Mouse (Mus musculus) myocyte (in vitro differentiated cells): Measurements from ENCODE around the gene Edem3. TPM values are rescaled to one million over a fixed set of nuclear protein-coding genes. Genes with fewer than 3 reads are reported as not detected.

Experiments
- H3K27me3 ChIP-seq: one replicate; pipeline ENCODE4 v1.6.1; 2011; ENCODE audit not compliant: control insufficient read depth, insufficient read depth, insufficient read length
- H3K36me3 ChIP-seq: one replicate; pipeline ENCODE4 v1.6.1; 2011; ENCODE audit not compliant: control insufficient read depth, insufficient read depth
- H3K4me2 ChIP-seq: one replicate; pipeline ENCODE4 v1.6.1; 2011; ENCODE audit warnings: low read depth, control low read depth
- H3K4me3 ChIP-seq: one replicate; pipeline ENCODE4 v1.5.1; 2011; ENCODE audit warnings: mild to moderate bottlenecking, control low read depth, moderate library complexity
- H3K79me2 ChIP-seq: one replicate; pipeline ENCODE4 v1.6.1; 2011; ENCODE audit not compliant: control insufficient read depth, insufficient read depth
- H3ac ChIP-seq: one replicate; pipeline ENCODE4 v1.6.1; 2011; ENCODE audit not compliant: control insufficient read depth, insufficient read length
- CEBPB ChIP-seq: IDR thresholded peaks from 2 replicates; pipeline ENCODE4 v1.6.1; 2011; ENCODE audit warnings: mild to moderate bottlenecking, moderate library complexity; ENCODE audit not compliant: poor library complexity, insufficient read depth, severe bottlenecking
- E2F4 ChIP-seq: IDR thresholded peaks from one replicate; pipeline ENCODE4 v1.6.1; 2011; ENCODE audit warnings: mild to moderate bottlenecking, control low read depth, moderate library complexity; ENCODE audit not compliant: insufficient read depth
- MAX ChIP-seq: IDR thresholded peaks from one replicate; pipeline ENCODE4 v1.6.1; 2011; ENCODE audit warnings: low read depth, mild to moderate bottlenecking, control low read depth
- MYOD1 ChIP-seq, 3 experiments: IDR thresholded peaks; one replicate each; pipeline ENCODE4 v1.6.1; 2011; ENCODE audit warnings: control low read depth in 2 of 3, low read depth in 2 of 3, mild to moderate bottlenecking in 2 of 3, moderate library complexity in 1 of 3; ENCODE audit not compliant: insufficient read length in 2 of 3, control insufficient read depth in 1 of 3
- MYOG ChIP-seq, 3 experiments: IDR thresholded peaks; one replicate each; pipeline ENCODE4 v1.6.1; 2011; ENCODE audit warnings: control low read depth in 2 of 3, low read depth in 2 of 3, mild to moderate bottlenecking in 2 of 3; ENCODE audit not compliant: insufficient read length in 2 of 3, control insufficient read depth in 1 of 3, insufficient read depth in 1 of 3
- POLR2A ChIP-seq: IDR thresholded peaks from one replicate; pipeline ENCODE4 v1.6.1; 2011; ENCODE audit warnings: low read depth, mild to moderate bottlenecking, control low read depth, moderate library complexity; ENCODE audit not compliant: insufficient read length
- POLR2AphosphoS2 ChIP-seq: IDR thresholded peaks from one replicate; pipeline ENCODE4 v1.6.1; 2011; ENCODE audit warnings: low read depth, control low read depth; ENCODE audit not compliant: insufficient read length
- REST ChIP-seq: IDR thresholded peaks from one replicate; pipeline ENCODE4 v1.6.1; 2011; ENCODE audit warnings: mild to moderate bottlenecking, control low read depth, moderate library complexity; ENCODE audit not compliant: insufficient read depth, insufficient read length
- SRF ChIP-seq: IDR thresholded peaks from one replicate; pipeline ENCODE4 v1.6.1; 2011; ENCODE audit warnings: low read depth; ENCODE audit not compliant: control insufficient read depth, insufficient read length
- TCF12 ChIP-seq: IDR thresholded peaks from one replicate; pipeline ENCODE4 v1.6.1; 2011; ENCODE audit warnings: mild to moderate bottlenecking, control low read depth; ENCODE audit not compliant: poor library complexity, insufficient read depth, severe bottlenecking
- TCF3 ChIP-seq: IDR thresholded peaks from one replicate; pipeline ENCODE4 v1.6.1; 2011; ENCODE audit warnings: low read depth, control low read depth; ENCODE audit not compliant: insufficient read length
- USF1 ChIP-seq: IDR thresholded peaks from one replicate; pipeline ENCODE4 v1.6.1; 2011; ENCODE audit warnings: low read depth, mild to moderate bottlenecking, control low read depth, moderate library complexity
- polyA plus RNA-seq: library from polyadenylated mRNA; unstranded; fragments of >200 nt; fragmentation: generic; extraction: Trizol; gene quantifications from one replicate; pipeline ENCODE4 v1.2.1, GENCODE M21; 2012; ENCODE audit warnings: missing spikeins

Edem3 gene
- polyA plus RNA-seq, 1 experiment, result 10.0 TPM

- H3K4me3 ChIP-seq, result no peak overlapping the region
- H3K36me3 ChIP-seq, result no peaks in the 10 kb centered on the region
- no peak overlapping the region for H3ac ChIP-seq
- no peak overlapping the region for H3K4me2 ChIP-seq
- no peaks in the 10 kb centered on the region for H3K27me3 ChIP-seq
- TF ChIP-seq SRF (no peak), POLR2A (no peak), TCF3 (no peak), TCF12 (no peak), POLR2AphosphoS2 (no peak), E2F4 (no peak), MYOD1 (IDR thresholded peaks at IDR 0.05; ENCODE audit: control insufficient read depth in 1 of 3, insufficient read length in 2 of 3, low read depth in 2 of 3) (no peak), MYOG (IDR thresholded peaks at IDR 0.05; ENCODE audit: control insufficient read depth in 1 of 3, insufficient read depth in 1 of 3, insufficient read length in 2 of 3, low read depth in 2 of 3) (no peak), CEBPB (no peak), REST (no peak), USF1 (no peak), MAX (no peak)
- no peaks in the 10 kb centered on the region for H3K79me2 ChIP-seq
Observed at GRCm38 (mm10) chr1:151720566-151720965, 34.6 kb upstream of the Edem3 start.

- H3K4me2 ChIP-seq, result no peak overlapping the region
- no peak overlapping the region for H3K4me3 ChIP-seq
- no peaks in the 10 kb centered on the region for H3K27me3 ChIP-seq
- H3K79me2 ChIP-seq, result no peaks in the 10 kb centered on the region
- no peaks in the 10 kb centered on the region for H3K36me3 ChIP-seq
- no peak overlapping the region for H3ac ChIP-seq
- TF ChIP-seq MAX (no peak), POLR2A (no peak), TCF3 (no peak), MYOG (IDR thresholded peaks at IDR 0.05; ENCODE audit: control insufficient read depth in 1 of 3, insufficient read depth in 1 of 3, insufficient read length in 2 of 3, low read depth in 2 of 3) (no peak), E2F4 (no peak), REST (no peak), CEBPB (no peak), USF1 (no peak), SRF (no peak)
Observed at GRCm38 (mm10) chr1:151721357-151721983, 33.7 kb upstream of the Edem3 start.

DNA sequence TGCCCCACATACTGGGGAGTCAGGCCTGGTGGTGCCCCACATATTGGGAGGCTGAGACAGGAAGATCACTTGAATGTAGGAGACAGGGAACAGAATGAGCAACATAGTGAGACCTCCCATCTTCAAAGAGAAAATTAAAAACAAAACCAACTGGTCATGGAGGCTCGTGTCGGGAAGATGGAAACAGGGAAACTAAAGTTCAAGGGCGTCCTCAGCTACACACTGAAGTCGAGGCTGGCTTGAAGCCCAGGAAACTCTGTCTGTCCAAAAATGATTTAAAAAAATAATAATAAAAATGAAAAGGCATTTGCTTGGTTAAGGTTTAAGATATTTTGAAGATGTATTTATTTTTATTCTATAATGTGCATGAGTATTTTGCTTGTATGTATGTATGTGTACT is 31.4 kb upstream of the Edem3 start:
- H3K36me3 ChIP-seq, result no peaks in the 10 kb centered on the region
- H3K27me3 ChIP-seq, result no peaks in the 10 kb centered on the region
- H3K4me3 ChIP-seq, result no peak overlapping the region
- H3ac ChIP-seq, result no peak overlapping the region
- no peak for TF ChIP-seq MAX
- no peak for TF ChIP-seq REST
- TF ChIP-seq TCF3, result no peak
- TF ChIP-seq USF1, result no peak
- no peak for TF ChIP-seq E2F4
- TF ChIP-seq MYOG (IDR thresholded peaks at IDR 0.05; ENCODE audit: control insufficient read depth in 1 of 3, insufficient read depth in 1 of 3, insufficient read length in 2 of 3, low read depth in 2 of 3), result no peak
- no peak for TF ChIP-seq SRF
- no peak for TF ChIP-seq CEBPB
- TF ChIP-seq MYOD1 (IDR thresholded peaks at IDR 0.05; ENCODE audit: control insufficient read depth in 1 of 3, insufficient read length in 2 of 3, low read depth in 2 of 3), result no peak
- no peak for TF ChIP-seq TCF12
- TF ChIP-seq POLR2A, result no peak
- TF ChIP-seq POLR2AphosphoS2, result no peak
- no peak overlapping the region for H3K4me2 ChIP-seq
- no peaks in the 10 kb centered on the region for H3K79me2 ChIP-seq

- TF ChIP-seq USF1 (no peak), MAX (no peak), TCF12 (no peak), E2F4 (no peak), CEBPB (no peak), TCF3 (no peak)
- Histone ChIP-seq H3ac (no peak overlapping the region), H3K79me2 (no peaks in the 10 kb centered on the region), H3K4me3 (no peak overlapping the region), H3K4me2 (no peak overlapping the region), H3K36me3 (no peaks in the 10 kb centered on the region), H3K27me3 (no peaks in the 10 kb centered on the region)
Observed at GRCm38 (mm10) chr1:151725590-151725989, 29.6 kb upstream of the Edem3 start.

DNA sequence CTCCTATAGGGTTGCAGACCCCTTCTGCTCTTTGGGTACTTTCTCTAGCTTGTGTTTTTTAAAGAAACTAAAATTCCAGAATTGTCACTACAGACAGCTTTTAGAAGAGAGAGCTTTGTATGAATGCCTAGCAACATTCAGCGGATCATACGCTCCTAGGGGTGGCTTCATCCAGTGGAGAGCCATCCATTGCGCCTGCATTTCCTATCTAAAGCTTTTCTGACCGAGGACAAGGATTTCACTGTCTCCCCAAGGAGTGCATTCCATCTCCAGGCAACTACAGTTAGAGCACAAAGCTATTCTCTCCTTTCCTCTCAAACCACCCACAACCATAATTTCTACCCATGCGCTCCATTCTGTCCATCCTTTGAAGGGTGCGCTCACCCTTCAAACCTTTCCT is 28.8 kb upstream of the Edem3 start:
- TF ChIP-seq REST (no peak), POLR2AphosphoS2 (no peak), MYOD1 (IDR thresholded peaks at IDR 0.05; ENCODE audit: control insufficient read depth in 1 of 3, insufficient read length in 2 of 3, low read depth in 2 of 3) (no peak), MAX (no peak), E2F4 (no peak), SRF (no peak), USF1 (no peak)
- Histone ChIP-seq H3K79me2 (no peaks in the 10 kb centered on the region), H3K4me2 (no peak overlapping the region), H3ac (no peak overlapping the region), H3K4me3 (no peak overlapping the region), H3K36me3 (no peaks in the 10 kb centered on the region), H3K27me3 (no peaks in the 10 kb centered on the region)
